Mouse (Mus musculus) adrenal gland, adult 18-20 months (tissue): ENCODE measurements around the gene Plekhg5. TPM values are rescaled to one million over a fixed set of nuclear protein-coding genes. Genes with fewer than 3 reads are reported as not detected.

Experiments
- DNase-seq, 2 experiments: peaks; one replicate each; pipeline ENCODE4 v3.0.0; 2021 to 2022; ENCODE audit warnings: low spot score in 2 of 2
- total RNA-seq, 2 experiments: library from RNA; stranded (reverse); gene quantifications; 1 replicate in 1 of 2; 2 replicates in 1 of 2; pipeline ENCODE4 v1.2.3; 2021

Gene Plekhg5
- total RNA-seq, 2 experiments from 2014 or later = 7.3 to 12.0 TPM

GRCm38 (mm10) chr4:152143632-152144031 is 71.3 kb downstream of the Plekhg5 start:
- no peak for DNase-seq

DNA sequence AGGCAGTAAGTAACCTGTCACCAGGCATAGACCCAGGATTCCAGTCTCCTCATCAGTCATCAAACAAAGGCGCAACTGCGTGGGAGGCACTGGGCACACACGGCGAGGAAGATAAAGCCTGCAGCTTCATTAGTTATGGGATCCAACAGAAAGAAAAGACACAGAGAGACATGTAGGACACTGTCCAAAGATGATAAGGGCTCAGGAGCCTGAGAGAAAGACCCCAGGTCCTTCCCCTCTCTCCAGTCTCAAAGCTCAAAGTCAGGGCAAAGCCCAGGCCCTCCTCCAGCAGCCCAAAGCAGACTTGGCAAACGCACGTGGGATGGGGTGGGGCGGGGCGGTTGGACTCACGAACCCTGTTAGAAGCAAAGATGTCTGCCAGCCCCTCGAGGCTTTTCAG is 73.2 kb downstream of the Plekhg5 start:
- DNase-seq = no peak

- no peak for DNase-seq
Measured at GRCm38 (mm10) chr4:152146033-152146827, 73.9 kb downstream of the Plekhg5 start.

DNA sequence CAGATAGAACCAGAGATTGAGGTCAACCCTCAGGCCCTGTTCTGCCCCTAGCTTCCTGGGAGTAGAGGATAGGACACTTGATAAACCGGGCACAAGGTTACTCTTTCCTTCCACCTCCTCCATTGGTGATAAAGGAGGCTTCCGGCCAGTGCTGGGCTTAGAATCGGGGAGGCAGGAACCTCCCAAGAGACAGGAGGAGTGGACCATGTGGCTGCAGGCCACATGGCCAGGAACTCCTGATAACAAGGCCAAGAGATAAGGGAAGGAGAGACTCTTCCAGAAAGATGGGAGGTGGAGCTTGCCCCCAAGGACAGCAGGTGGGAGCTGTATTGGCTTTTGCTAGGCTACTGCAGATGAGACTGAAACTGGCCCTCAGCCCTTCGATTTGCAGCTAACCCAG is 78.2 kb downstream of the Plekhg5 start:
- DNase-seq = no peak

DNA sequence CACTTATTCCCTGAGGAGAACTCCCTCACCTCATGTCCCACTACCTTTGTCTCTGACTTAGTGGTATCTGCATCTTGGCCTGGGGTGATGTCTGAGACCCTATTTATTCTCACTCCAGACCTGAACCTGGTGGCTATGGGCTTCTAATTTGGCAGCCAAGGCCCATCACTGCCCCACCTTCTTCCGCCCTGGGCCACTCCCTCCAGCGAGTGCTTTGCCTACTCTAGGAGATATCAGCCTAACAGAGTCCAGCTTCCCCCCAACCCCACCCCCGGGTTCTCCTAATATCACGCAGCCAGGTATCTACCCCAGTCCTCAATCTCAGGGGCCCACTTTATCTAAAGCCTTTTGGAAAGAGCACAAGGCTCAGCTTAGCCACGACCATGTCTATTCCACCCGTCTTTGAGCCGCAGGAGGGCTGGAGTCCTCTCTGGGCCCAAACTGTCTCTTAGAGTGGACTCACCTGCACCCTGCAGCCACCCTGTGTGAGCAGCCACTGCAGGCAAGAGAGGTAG is 79.2 kb downstream of the Plekhg5 start:
- DNase-seq = no peak

DNA sequence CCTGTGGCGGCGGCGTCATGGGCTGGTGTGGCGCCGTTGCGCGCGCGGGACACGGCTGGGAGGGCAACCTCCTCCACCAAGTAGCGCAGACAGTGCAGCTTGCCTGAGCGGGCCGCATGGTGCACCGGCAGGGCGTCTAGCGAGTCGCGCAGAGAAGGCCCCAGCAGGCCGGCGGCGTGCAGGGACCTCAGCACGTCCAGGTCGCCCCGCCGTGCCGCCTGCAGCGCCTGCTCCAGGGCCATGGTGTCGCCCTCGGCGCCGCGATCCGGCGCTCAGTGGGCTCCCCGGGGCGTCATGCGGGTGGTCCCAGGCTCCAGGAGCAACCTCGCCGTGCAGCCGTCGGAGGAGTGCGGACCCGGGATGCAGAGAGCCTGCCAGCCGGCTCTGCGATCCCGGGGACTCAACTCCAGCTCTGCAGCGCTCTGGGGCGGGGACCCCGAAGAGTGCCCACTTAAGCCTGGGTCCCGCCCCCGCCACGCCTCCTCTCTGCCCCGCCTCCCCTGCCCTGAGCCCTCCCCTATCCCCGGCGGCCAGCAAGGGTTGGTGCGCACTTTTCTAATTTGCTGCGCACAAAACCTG is 79.8 kb downstream of the Plekhg5 start, which contains the start of gene Espn:
Gene Espn, minus strand, starts transcription at position 406 of the 579 bp plus-strand sequence.
- peak; percentile 47 to 63 for DNase-seq

DNA sequence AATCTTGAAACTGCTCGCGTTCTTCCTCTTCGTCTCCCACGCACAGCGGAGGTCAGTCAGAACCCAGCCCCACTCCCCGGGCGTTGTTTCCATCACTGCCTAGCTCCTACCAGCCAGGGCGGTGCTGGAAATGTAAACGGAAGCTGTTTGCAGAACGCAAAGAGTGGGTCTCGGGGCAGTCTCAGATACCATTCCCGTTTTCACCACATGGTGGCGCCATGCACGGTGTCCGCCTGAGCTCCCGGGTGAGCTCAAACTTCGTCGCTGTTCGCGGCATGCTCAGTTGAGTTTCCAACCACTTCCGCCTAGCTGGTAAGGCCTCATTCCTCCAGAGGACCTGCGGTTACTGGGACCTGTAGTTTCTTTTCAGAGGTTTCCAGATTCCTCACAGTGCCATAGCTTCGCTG is 81.5 kb downstream of the Plekhg5 start:
- DNase-seq = peak; percentile 79 to 85

GRCm38 (mm10) chr4:152155019-152155418 is 82.7 kb downstream of the Plekhg5 start:
- no peak for DNase-seq

DNA sequence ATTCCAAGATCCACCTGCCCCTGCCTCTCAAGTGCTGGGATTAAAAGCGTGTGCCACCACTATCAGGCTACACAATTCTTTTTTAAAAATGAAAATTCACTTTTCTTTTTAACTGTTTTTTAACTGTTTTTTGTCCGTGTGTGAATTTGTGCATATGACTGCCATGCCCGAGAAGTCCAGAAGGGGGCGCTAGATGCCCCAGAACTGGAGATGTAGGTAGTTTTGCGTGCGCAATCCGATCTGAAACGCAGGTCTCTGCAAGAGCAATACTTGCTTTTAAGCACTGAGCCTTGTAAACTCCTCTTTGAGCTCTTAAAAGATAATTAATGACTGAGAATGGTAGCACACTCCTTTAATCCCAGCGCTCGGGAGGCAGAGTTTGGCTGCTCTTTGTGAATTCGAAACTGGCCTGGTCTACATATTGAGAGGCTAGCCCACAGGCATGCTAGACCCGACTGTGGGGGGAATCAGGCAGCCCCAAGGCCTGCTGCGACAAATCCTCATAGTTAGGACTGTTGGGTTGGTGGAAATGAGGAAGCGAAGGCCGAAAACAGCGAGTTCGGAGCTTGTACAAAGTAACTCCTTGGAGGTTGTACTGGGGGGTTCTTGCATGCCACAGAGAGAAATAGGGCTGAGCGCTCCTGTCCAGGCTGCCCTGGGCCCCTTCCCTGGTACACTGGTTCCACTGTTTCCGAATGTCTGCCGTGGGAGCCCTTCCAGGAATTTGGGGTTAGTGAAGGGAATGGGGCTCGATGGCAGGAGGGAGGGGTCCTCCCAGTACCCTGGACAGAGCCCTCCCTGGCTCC is 85.7 kb downstream of the Plekhg5 start:
- DNase-seq = no peak

GRCm38 (mm10) chr4:152158585-152159284 is 86.4 kb downstream of the Plekhg5 start, which contains the start of gene Hes2:
TSS of gene Hes2 (plus strand) at chr4:152158867.
- DNase-seq = no peak

DNA sequence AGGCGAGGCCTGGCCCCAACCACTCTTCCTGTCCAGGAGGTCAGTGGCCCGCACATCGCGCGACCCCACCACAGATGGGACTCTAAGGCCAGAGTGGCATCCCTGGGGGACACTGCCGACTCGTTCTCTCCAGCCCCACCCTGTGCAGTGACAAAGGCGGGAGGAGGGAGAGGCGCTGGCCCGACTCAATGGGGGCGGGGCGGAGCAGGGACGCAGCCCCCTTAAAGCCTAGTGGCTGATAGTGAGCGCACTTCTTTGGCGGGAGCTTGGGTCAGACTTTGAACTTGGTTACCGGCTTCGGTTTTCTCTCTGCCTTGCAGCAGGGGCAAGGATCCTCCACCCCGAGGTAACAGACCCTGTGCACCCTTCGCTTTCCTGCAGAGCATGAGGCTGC is 87.0 kb downstream of the Plekhg5 start:
- no peak for DNase-seq

GRCm38 (mm10) chr4:152160748-152161147 is 88.5 kb downstream of the Plekhg5 start:
- DNase-seq = no peak

DNA sequence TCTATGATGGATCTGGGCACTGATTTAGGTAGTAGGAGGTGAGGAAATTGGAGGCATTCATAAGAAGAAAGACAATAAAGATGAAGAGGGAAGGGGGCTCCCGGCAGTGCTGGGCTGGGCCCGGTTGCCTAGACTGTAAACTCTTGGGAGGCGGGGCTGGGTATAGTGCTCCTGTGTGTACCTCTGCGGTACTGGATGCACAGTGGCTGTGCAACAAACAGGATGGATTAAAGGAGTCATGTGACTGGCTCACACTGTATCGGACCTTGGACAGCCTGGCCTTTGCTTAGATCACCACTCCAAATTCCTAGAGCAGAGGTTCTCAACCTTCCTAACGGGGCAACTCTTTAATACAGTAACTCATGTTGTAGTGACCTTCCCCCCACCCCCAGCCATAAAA is 89.3 kb downstream of the Plekhg5 start:
- no peak for DNase-seq

GRCm38 (mm10) chr4:152162748-152163147 is 90.5 kb downstream of the Plekhg5 start:
- no peak for DNase-seq

Other genes starting within 250 kb of the Plekhg5 start
- gene Camta1, start 210.6 kb upstream of the Plekhg5 start, total RNA-seq = 10 to 100 TPM; 37.2 to 38.2 TPM
- gene Dnajc11, start 138.8 kb upstream of the Plekhg5 start, total RNA-seq = 10 to 100 TPM; 78.1 to 88.9 TPM
- 10 to 100 TPM; 18.2 to 19.9 TPM for gene Thap3, start 83.5 kb upstream of the Plekhg5 start, total RNA-seq
- gene Phf13, start 76.2 kb upstream of the Plekhg5 start, total RNA-seq = 10 to 100 TPM; 12.4 to 13.2 TPM
- gene Klhl21, start 63.7 kb upstream of the Plekhg5 start, total RNA-seq = 10 to 100 TPM; 18.3 to 28.2 TPM
- 1 to 10 TPM; 8.3 to 8.9 TPM for gene Zbtb48, start 44.8 kb upstream of the Plekhg5 start, total RNA-seq
- gene Tas1r1, start 33.9 kb upstream of the Plekhg5 start, total RNA-seq = not detected
- gene Nol9, start 33.2 kb upstream of the Plekhg5 start, total RNA-seq = 10 to 100 TPM; 23.6 to 33.5 TPM
- 1 to 10 TPM; 1.3 to 2.8 TPM for gene Tnfrsf25, start 43.4 kb downstream of the Plekhg5 start, total RNA-seq
- 1 to 10 TPM; 1.9 to 3.3 TPM for gene Espn, start 79.9 kb downstream of the Plekhg5 start, total RNA-seq
- not detected for gene Hes2, start 86.4 kb downstream of the Plekhg5 start, total RNA-seq
- 10 to 100 TPM; 45.7 to 54.0 TPM for gene Acot7, start 105.6 kb downstream of the Plekhg5 start, total RNA-seq
- 1 to 10 TPM; 5.3 to 7.4 TPM for gene Gpr153, start 201.7 kb downstream of the Plekhg5 start, total RNA-seq
- gene Hes3, start 219.2 kb downstream of the Plekhg5 start, total RNA-seq = not detected
- 10 to 100 TPM; 52.1 to 55.6 TPM for gene Icmt, start 224.7 kb downstream of the Plekhg5 start, total RNA-seq
- gene Rnf207, start 246.5 kb downstream of the Plekhg5 start, total RNA-seq = 1 to 10 TPM in 1 of 2 experiments, under 1 TPM in 1; 0.43 to 1.3 TPM